Mouse (Mus musculus) thymus, adult 2 months (tissue): ENCODE measurements around the gene Nos3. TPM values are rescaled to one million over a fixed set of nuclear protein-coding genes. Genes with fewer than 3 reads are reported as not detected.

Experiments
- DNase-seq: peaks from one replicate; pipeline ENCODE4 v3.0.0; 2021
- H3K27ac ChIP-seq: fragments of 200-500 bp; 2 replicates; pipeline ENCODE4 v1.5.1; 2012; ENCODE audit warnings: low read length, control low read depth; ENCODE audit not compliant: control insufficient read depth, insufficient read depth
- H3K27me3 ChIP-seq: fragments of 200-500 bp; 2 replicates; pipeline ENCODE4 v1.6.1; 2012; ENCODE audit warnings: mild to moderate bottlenecking, low read length, moderate library complexity, mixed read lengths; ENCODE audit not compliant: control insufficient read depth, insufficient read depth
- H3K36me3 ChIP-seq: fragments of 200-500 bp; 2 replicates; pipeline ENCODE4 v1.6.1; 2012; ENCODE audit warnings: mild to moderate bottlenecking, low read length, moderate library complexity; ENCODE audit not compliant: control insufficient read depth, insufficient read depth
- H3K4me1 ChIP-seq: fragments of 200-500 bp; replicated peaks from 2 replicates; pipeline ENCODE4 v1.6.1; 2012; ENCODE audit warnings: low read length; ENCODE audit not compliant: control insufficient read depth, insufficient read depth
- H3K4me3 ChIP-seq: fragments of 200-500 bp; 2 replicates; pipeline ENCODE4 v1.5.1; 2012; ENCODE audit warnings: mild to moderate bottlenecking, low read length, control low read depth, moderate library complexity; ENCODE audit not compliant: control insufficient read depth, insufficient read depth
- CTCF ChIP-seq: fragments of 200-500 bp; IDR thresholded peaks from 2 replicates; pipeline ENCODE4 v1.5.1; 2012; ENCODE audit warnings: mild to moderate bottlenecking, control low read depth, low read length, moderate library complexity, borderline replicate concordance; ENCODE audit not compliant: control insufficient read depth, poor library complexity, insufficient read depth; ENCODE audit errors: extremely low read depth
- POLR2A ChIP-seq: fragments of 200-500 bp; IDR thresholded peaks from 2 replicates; pipeline ENCODE4 v1.6.1; 2012; ENCODE audit warnings: mild to moderate bottlenecking, low read length, control low read depth, moderate library complexity; ENCODE audit not compliant: control insufficient read depth, poor library complexity, insufficient read depth; ENCODE audit errors: extremely low read depth
- WGBS: fragments of 180-500 bp; shearing (Covaris S2); methylation state at CpG from one replicate; pipeline ENCODE4 v1.1.7; 2018; 5-methylcytosine and 5-hydroxymethylcytosine counted together
- polyA plus RNA-seq: library from polyadenylated mRNA; depleted of rRNA; stranded (reverse); fragments of >200 nt; gene quantifications from 2 replicates; pipeline ENCODE4 v1.2.3, GENCODE M21; 2012

Gene Nos3
- polyA plus RNA-seq, 1 experiment = 5.7 TPM

DNA sequence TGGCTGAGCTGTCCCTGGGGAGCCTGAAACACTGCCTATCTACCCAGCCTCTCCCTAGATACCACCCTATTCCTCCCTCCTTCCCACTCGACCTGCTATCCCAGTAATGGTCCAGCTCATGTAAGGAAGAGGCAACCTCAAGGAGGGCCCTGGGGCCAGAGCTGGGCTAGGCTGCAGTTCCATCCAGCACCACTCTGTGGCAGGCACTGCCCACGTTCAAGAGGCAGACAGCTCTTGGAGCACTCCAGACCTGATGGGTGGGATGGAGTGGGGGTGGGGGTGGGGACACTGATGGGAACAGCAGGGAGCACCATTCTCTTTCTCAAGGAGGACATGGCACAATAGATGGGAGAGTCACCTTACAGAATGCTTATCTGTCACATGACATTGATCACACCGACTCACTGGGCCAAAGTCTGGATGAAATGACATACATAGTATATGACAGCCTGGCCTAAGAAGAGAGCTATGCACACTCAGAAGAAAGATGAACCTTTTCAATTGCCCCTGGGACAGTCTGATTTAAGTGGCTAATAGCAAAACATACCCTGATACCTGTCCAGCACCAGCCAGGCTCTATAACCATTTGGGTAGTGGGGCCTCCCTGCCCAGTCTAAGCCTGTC lies 28.6 kb upstream of the Nos3 start:
- DNase-seq = peak; percentile 65
- no peak overlapping the region for H3K27ac ChIP-seq
- peaks cover 9% of the 10 kb centered on the region; the same call in 1 of the 2 replicates for H3K36me3 ChIP-seq
- no peak overlapping the region for H3K4me3 ChIP-seq
- TF ChIP-seq CTCF (peak; percentile 76), POLR2A (no peak)
- 49% methylated on average over 3 of the region's 3 CpGs for WGBS
- no peaks in the 10 kb centered on the region for H3K27me3 ChIP-seq
- H3K4me1 ChIP-seq = no peaks in the 10 kb centered on the region

DNA sequence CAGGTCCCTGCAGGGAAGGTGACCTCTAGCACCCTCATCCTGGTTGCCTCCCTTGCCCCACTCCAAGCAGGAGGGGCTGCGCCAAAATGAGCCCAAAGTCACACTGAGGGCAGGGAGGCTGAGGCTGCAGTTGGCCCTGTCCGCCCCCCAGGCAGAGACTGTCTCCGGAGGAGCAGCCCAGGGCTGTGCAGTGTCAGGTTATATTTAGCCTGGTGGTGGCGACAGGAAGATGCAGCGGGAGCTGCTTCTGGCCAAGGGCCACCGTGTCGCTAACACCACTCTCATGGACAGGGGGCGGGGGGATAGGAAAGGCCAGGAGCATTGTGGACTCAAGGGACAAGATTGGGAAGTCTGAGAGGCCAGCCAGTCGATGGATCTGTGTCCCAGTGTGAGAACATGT lies 27.2 kb upstream of the Nos3 start:
- 46% methylated on average over 9 of the region's 9 CpGs for WGBS
- Histone ChIP-seq H3K4me3 (no peak overlapping the region), H3K4me1 (no peaks in the 10 kb centered on the region), H3K36me3 (0 out of 2 replicates have a peak, but pooled peaks cover 4% of the 10 kb centered on the region), H3K27me3 (no peaks in the 10 kb centered on the region), H3K27ac (no peak overlapping the region)
- TF ChIP-seq CTCF (no peak), POLR2A (no peak)
- no peak for DNase-seq

DNA sequence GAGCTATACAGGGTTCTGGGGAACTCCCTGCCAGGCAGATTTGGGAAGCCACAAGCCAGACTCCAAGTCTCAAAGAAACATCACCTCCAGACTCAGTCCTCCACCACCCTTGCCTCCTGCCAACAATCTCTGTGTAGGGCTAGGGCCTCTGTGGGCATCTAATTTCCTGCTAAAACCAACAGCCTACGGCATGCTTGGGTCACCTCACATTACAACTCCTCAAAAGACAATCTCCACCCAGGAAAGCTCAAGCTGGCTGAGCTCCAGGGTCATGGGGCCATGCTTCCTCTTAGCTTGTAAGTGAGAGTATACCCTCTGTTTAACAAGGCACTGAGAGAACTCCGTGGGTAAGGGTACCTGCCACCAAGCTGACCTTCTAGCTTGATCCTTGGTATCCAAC lies 26.8 kb upstream of the Nos3 start:
- no peaks in the 10 kb centered on the region for H3K27me3 ChIP-seq
- DNase-seq = no peak
- H3K36me3 ChIP-seq = no peaks in the 10 kb centered on the region
- 38% methylated on average over 2 of the region's 2 CpGs for WGBS
- no peak overlapping the region for H3K4me3 ChIP-seq
- H3K4me1 ChIP-seq = peaks cover 2% of the 10 kb centered on the region
- TF ChIP-seq CTCF = no peak
- TF ChIP-seq POLR2A = no peak
- H3K27ac ChIP-seq = no peak overlapping the region

DNA sequence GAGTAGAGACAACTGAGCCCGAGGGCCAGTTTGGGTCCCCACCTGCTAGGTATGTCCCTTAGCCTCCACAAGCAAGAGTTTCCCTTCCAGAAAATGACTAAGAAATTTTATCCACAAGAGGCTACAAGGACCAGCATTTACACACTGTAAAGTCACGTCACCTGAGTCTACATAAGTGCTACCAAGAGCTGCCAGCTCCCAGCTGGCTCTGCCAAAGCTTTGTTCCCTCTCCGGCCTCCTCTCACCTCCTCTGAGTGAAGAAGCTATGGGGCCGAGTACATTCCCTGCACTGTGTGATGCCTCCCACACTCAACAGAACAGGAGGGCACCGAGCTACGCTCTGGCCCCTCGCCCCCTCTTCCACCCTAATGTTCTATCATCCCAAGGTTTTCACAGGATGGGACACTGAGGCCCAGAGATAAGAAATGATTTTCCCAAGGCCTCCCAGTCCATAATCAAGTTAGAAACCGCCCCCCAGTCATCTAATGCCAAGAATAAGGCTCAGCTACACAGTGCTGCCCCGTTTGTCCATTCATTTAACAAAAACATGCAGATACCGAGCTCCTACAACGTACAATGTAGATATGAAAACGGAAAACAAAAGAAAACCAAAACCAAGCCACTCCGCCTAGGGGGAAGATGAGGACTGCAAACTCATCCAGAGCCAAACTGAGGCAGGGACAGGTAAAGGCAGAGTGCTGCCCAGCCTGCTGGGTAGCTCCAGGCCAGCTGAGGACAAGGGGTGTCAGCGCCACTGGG lies 22.2 kb upstream of the Nos3 start:
- Histone ChIP-seq H3K4me1 (peaks cover 43% of the 10 kb centered on the region), H3K4me3 (no peak overlapping the region), H3K27ac (no peak overlapping the region), H3K27me3 (no peaks in the 10 kb centered on the region), H3K36me3 (no peaks in the 10 kb centered on the region)
- WGBS = 96% methylated on average over 14 of the region's 14 CpGs
- no peak for DNase-seq
- TF ChIP-seq CTCF (no peak), POLR2A (no peak)

DNA sequence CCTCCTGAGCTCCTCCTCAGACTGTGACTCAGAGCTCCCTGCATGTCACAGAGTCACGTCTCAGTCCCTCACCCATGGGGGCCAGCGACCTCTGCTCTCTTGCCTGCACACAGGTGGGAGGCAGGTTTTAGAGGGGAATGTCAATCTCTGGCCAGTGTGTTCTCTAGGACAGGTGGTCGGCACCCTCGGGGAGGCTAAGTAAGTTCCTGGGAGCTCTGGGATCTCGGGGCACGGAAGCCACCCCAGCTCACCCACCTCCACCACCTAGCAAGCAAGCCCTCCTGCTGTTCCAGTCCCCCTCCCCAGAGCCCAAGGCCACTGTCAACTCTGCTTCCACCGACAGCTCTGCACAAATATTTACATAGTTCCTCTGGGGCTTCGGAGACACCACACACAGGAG lies 21.6 kb upstream of the Nos3 start:
- WGBS = 95% methylated on average over 8 of the region's 8 CpGs
- no peak overlapping the region for H3K4me3 ChIP-seq
- TF ChIP-seq CTCF (no peak), POLR2A (no peak)
- H3K27ac ChIP-seq = no peak overlapping the region; the same call in 1 of the 2 replicates
- H3K36me3 ChIP-seq = no peaks in the 10 kb centered on the region
- DNase-seq = no peak
- H3K27me3 ChIP-seq = no peaks in the 10 kb centered on the region
- peaks cover 49% of the 10 kb centered on the region for H3K4me1 ChIP-seq

DNA sequence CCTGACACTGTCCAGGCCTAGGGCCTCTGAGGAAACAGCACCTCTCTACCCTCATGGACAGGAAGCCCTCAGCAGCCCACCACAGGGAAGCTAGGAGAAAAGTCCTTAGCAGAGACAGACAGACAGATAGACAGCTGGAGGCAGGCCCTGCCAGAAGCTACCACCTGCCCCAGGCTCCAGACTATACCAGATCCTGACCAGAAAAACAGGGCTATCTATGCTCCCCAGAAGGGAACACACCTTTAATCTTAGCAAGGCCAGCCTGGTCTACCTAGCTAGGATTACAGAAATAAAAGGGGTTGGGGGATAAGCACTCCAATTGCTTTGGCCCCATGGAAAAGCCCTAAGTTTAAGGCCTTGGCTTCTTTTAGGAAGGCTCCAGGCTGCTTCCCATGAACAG lies 21.2 kb upstream of the Nos3 start:
- TF ChIP-seq POLR2A (no peak), CTCF (no peak)
- Histone ChIP-seq H3K4me1 (peaks cover 49% of the 10 kb centered on the region), H3K27ac (peak overlapping the region; percentile 97), H3K27me3 (no peaks in the 10 kb centered on the region), H3K4me3 (no peak overlapping the region), H3K36me3 (no peaks in the 10 kb centered on the region)
- peak; percentile 16 for DNase-seq

DNA sequence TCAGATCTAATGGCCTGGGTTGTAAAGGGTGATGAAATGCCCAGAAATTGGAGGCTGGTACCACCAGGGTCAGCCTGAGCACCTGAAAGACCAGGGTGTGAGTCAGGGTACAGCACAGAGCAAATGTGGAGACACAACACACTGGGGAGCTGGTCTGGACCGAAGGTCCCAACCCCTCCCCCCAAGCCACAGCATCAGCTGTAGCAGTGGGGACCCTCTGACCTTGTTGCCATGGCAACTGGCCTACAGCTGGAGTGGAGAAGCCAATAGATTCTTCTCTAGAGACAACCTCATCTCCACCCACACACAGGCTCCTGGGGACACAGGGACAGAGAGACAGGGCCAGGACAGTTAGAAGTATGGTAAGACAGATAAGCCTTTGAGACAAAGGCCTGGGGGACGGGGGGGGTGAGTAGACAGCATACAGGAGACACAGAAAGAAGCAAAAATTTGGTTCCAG lies 20.6 kb upstream of the Nos3 start:
- TF ChIP-seq CTCF = no peak
- no peak for TF ChIP-seq POLR2A
- Histone ChIP-seq H3K4me1 (peaks cover 54% of the 10 kb centered on the region), H3K27ac (peak overlapping the region; percentile 97), H3K4me3 (peak overlapping the region; percentile 9), H3K27me3 (no peaks in the 10 kb centered on the region), H3K36me3 (no peaks in the 10 kb centered on the region)
- 21% methylated on average over 2 of the region's 2 CpGs for WGBS
- peak; percentile 65 for DNase-seq
